Mouse (Mus musculus) ovary, adult 2 months (tissue): ENCODE data around the gene Elfn1. TPM values are rescaled to one million over a fixed set of nuclear protein-coding genes. Genes with fewer than 3 reads are reported as not detected.

ENCODE experiments used
- polyA plus RNA-seq: library from polyadenylated mRNA; depleted of rRNA; stranded (reverse); fragments of >200 nt; gene quantifications from 2 replicates; pipeline ENCODE4 v1.2.3, GENCODE M21; 2012; rRNA removed

The Elfn1 gene
- polyA plus RNA-seq = 4.7 and 5.3 TPM in 2 replicates

DNA sequence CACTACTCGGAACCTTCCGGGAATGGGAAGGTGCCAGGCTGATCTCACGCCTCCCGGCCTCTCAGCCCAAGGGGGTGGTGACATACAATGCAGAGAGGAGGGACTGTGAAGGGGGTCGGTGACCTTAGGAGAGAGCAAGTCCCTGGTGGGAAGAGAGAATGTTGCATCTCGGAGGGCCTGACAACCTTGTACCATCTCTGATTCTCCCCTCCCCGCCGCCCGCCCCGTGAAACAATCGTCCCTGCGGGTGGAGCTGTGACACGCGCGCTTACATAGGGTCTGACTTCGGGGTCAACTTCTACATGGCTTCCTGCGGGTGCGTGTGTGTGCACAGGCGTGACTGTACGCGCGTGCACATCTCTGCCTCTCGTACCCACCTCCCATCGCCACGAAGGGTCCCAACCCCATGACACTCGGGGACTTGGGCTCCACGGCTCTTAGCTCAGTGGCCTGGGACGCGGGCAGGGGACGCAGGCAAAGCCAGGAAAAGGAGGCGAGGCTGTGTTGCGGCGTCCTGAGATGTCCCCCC is at the start of gene Elfn1:
Elfn1 (plus strand) TSS at position 230 of the 529 bp plus-strand sequence.

Other genes starting within 250 kb of the Elfn1 start
- gene Micall2, start 171.6 kb upstream of the Elfn1 start, polyA plus RNA-seq = 6.3 and 6.6 TPM in 2 replicates
- gene Ints1, start 132.3 kb upstream of the Elfn1 start, polyA plus RNA-seq = 91.7 and 94.2 TPM in 2 replicates
- 25.7 and 29.3 TPM in 2 replicates for gene Mafk, start 116.4 kb upstream of the Elfn1 start, polyA plus RNA-seq
- gene Tmem184a, start 88.0 kb upstream of the Elfn1 start, polyA plus RNA-seq = 68.6 and 192 TPM in 2 replicates
- not detected in 2 replicates for gene Gm26938, start 81.5 kb upstream of the Elfn1 start, polyA plus RNA-seq
- gene Psmg3, start 81.1 kb upstream of the Elfn1 start, polyA plus RNA-seq = 37.7 and 50.5 TPM in 2 replicates